9 mouse cellular contexts compared by ENCODE assay signal in genomic region chr9:59340002-59340401, GRCm38 (mm10). TPM values are rescaled to one million over a fixed set of nuclear protein-coding genes. Genes with fewer than 3 reads are reported as not detected.
A peak's percentile ranks its signal among the peaks of the same experiment; 100 is the strongest.
DNase-seq lines count a peak whose midpoint lies in the region; ATAC-seq and TF ChIP-seq lines count a peak whose summit lies in the region.
"Had no signal": no experiment of that assay in that cellular context is flagged by ENCODE, and none has a peak within 500 bp of the region (broad histone marks: within the 10 kb centered on the region; RNA-seq: fewer than 3 reads in every experiment).

No protein-coding gene starts in this region.

- no peak for ATAC-seq in hindbrain, postnatal 0 days
- no peak for ATAC-seq in hindbrain, embryonic 13.5 days (ENCODE audit: low FRiP score)
- ATAC-seq in liver, embryonic 13.5 days (ENCODE audit: low read depth), result no peak
- ATAC-seq in erythroid progenitor cell, adult 5-6 weeks (replicated peaks; ENCODE audit: low FRiP score, poor library complexity, severe bottlenecking), result no peak
- ATAC-seq in neural tube, embryonic 15.5 days (ENCODE audit: low FRiP score), result no peak

- 87% methylated on average over 8 of the region's 9 CpGs for WGBS in hindbrain, postnatal 0 days
- WGBS in hindbrain, embryonic 13.5 days, result 86% methylated on average over 8 of the region's 9 CpGs
- WGBS in liver, embryonic 13.5 days (ENCODE audit: insufficient replicate concordance), result 62% methylated on average over 9 of the region's 9 CpGs
- WGBS in neural tube, embryonic 15.5 days, result 84% methylated on average over 9 of the region's 9 CpGs

- peak; percentile 41; the same call in 1 of the 2 replicates for TF ChIP-seq CTCF in hindbrain, postnatal 0 days (IDR thresholded peaks at IDR 0.05; ENCODE audit: low read depth)

- no peaks in the 10 kb centered on the region for H3K27me3 ChIP-seq in hindbrain, postnatal 0 days (ENCODE audit: insufficient read depth, low read length)
- no peaks in the 10 kb centered on the region for H3K27me3 ChIP-seq in hindbrain, embryonic 13.5 days
- no peaks in the 10 kb centered on the region for H3K27me3 ChIP-seq in liver, embryonic 13.5 days
- H3K27me3 ChIP-seq in neural tube, embryonic 15.5 days (replicated peaks), result no peaks in the 10 kb centered on the region
- H3K27me3 ChIP-seq: embryonic facial prominence, embryonic 15.5 days had no signal

- DNase-seq in hindbrain, postnatal 0 days (ENCODE audit: low spot score), result peak; percentile 21
- peak; percentile 58 for DNase-seq in CD4-positive helper T cell, adult 2 months (ENCODE audit: low read depth, low spot score)
- DNase-seq in NIH3T3 (ENCODE audit: low read depth), result peak; percentile 63
- DNase-seq in liver, embryonic 13.5 days, result peak; percentile 26
- DNase-seq in urinary bladder, postnatal 36 days (ENCODE audit: low spot score in 2 of 2), result no peak

- H3K9me3 ChIP-seq in hindbrain, postnatal 0 days (ENCODE audit: low read length), result no peaks in the 10 kb centered on the region
- H3K9me3 ChIP-seq in hindbrain, embryonic 13.5 days, result no peaks in the 10 kb centered on the region
- no peaks in the 10 kb centered on the region for H3K9me3 ChIP-seq in liver, embryonic 13.5 days (replicated peaks)
- H3K9me3 ChIP-seq in neural tube, embryonic 15.5 days (replicated peaks), result no peaks in the 10 kb centered on the region
- H3K9me3 ChIP-seq: embryonic facial prominence, embryonic 15.5 days had no signal

- H3K4me1 ChIP-seq in hindbrain, postnatal 0 days (ENCODE audit: insufficient read depth, low read length), result no peaks in the 10 kb centered on the region
- no peaks in the 10 kb centered on the region for H3K4me1 ChIP-seq in hindbrain, embryonic 13.5 days (replicated peaks)
- peaks cover 12% of the 10 kb centered on the region for H3K4me1 ChIP-seq in liver, embryonic 13.5 days (replicated peaks)
- no peaks in the 10 kb centered on the region for H3K4me1 ChIP-seq in neural tube, embryonic 15.5 days
- H3K4me1 ChIP-seq: embryonic facial prominence, embryonic 15.5 days had no signal

- no peak overlapping the region for H3K27ac ChIP-seq in hindbrain, postnatal 0 days
- no peak overlapping the region for H3K27ac ChIP-seq in hindbrain, embryonic 13.5 days
- no peak overlapping the region for H3K27ac ChIP-seq in liver, embryonic 13.5 days
- H3K27ac ChIP-seq in neural tube, embryonic 15.5 days (replicated peaks), result no peak overlapping the region
- H3K27ac ChIP-seq: embryonic facial prominence, embryonic 15.5 days had no signal

- no peak overlapping the region for H3K9ac ChIP-seq in hindbrain, postnatal 0 days (replicated peaks; ENCODE audit: low read length)
- no peak overlapping the region for H3K9ac ChIP-seq in hindbrain, embryonic 13.5 days
- H3K9ac ChIP-seq in liver, embryonic 13.5 days, result no peak overlapping the region
- H3K9ac ChIP-seq in neural tube, embryonic 15.5 days (replicated peaks), result no peak overlapping the region
- H3K9ac ChIP-seq: embryonic facial prominence, embryonic 15.5 days had no signal

- peaks cover 22% of the 10 kb centered on the region; the same call in 1 of the 2 replicates for H3K36me3 ChIP-seq in hindbrain, postnatal 0 days (ENCODE audit: insufficient read depth, low read length)
- peaks cover 75% of the 10 kb centered on the region for H3K36me3 ChIP-seq in hindbrain, embryonic 13.5 days
- H3K36me3 ChIP-seq in liver, embryonic 13.5 days, result peaks cover 2% of the 10 kb centered on the region; the same call in 1 of the 2 replicates
- peaks cover 59% of the 10 kb centered on the region for H3K36me3 ChIP-seq in neural tube, embryonic 15.5 days

- no peak overlapping the region for H3K4me2 ChIP-seq in hindbrain, postnatal 0 days (ENCODE audit: low read depth, low read length)
- no peak overlapping the region for H3K4me2 ChIP-seq in hindbrain, embryonic 13.5 days
- H3K4me2 ChIP-seq in liver, embryonic 13.5 days, result no peak overlapping the region
- H3K4me2 ChIP-seq in neural tube, embryonic 15.5 days, result no peak overlapping the region
- H3K4me2 ChIP-seq: embryonic facial prominence, embryonic 15.5 days had no signal

- no peak overlapping the region for H3K4me3 ChIP-seq in hindbrain, postnatal 0 days (ENCODE audit: low read length)
- no peak overlapping the region for H3K4me3 ChIP-seq in hindbrain, embryonic 13.5 days
- H3K4me3 ChIP-seq in liver, embryonic 13.5 days (replicated peaks), result no peak overlapping the region
- H3K4me3 ChIP-seq in neural tube, embryonic 15.5 days (replicated peaks), result no peak overlapping the region
- H3K4me3 ChIP-seq: embryonic facial prominence, embryonic 15.5 days had no signal

RNA-seq across cellular contexts. Expression of gene Bbs4, which starts 13.3 kb away (rescaled TPM):
- 32.9 and 55.5 TPM in 2 replicates for total RNA-seq in hindbrain, postnatal 0 days (2014; rRNA removed)
- 52.2 and 56.1 TPM in 2 replicates for polyA plus RNA-seq in hindbrain, postnatal 0 days (2015; fragmentation: Nextera tagmentation; extraction: Ambion mirVana)
- 36.6 and 38.8 TPM in 2 replicates for polyA plus RNA-seq in hindbrain, embryonic 13.5 days (2015; fragmentation: Nextera tagmentation; extraction: Ambion mirVana)
- polyA plus RNA-seq in liver, embryonic 13.5 days (2015; fragmentation: Nextera tagmentation; extraction: Ambion mirVana), result 2.7 and 3.2 TPM in 2 replicates
- 5.9 TPM in 1 of 2 replicates, not detected in the other for total RNA-seq in erythroid progenitor cell, adult 5-6 weeks (2015; ENCODE audit: low replicate concordance)
- total RNA-seq in erythroid progenitor cell, adult 5-6 weeks (2017; ENCODE audit: low replicate concordance), result 0.45 and 0.64 TPM in 2 replicates
- polyA plus RNA-seq in neural tube, embryonic 15.5 days (2015; fragmentation: Nextera tagmentation; extraction: Ambion mirVana), result 37.8 and 43.0 TPM in 2 replicates

RNA-seq across cellular contexts. Expression of gene Adpgk, which starts 48.6 kb away (rescaled TPM):
- total RNA-seq in hindbrain, postnatal 0 days (2014; rRNA removed), result 35.5 and 39.9 TPM in 2 replicates
- polyA plus RNA-seq in hindbrain, postnatal 0 days (2015; fragmentation: Nextera tagmentation; extraction: Ambion mirVana), result 18.2 and 19.5 TPM in 2 replicates
- polyA plus RNA-seq in hindbrain, embryonic 13.5 days (2015; fragmentation: Nextera tagmentation; extraction: Ambion mirVana), result 23.2 and 24.5 TPM in 2 replicates
- polyA plus RNA-seq in liver, embryonic 13.5 days (2015; fragmentation: Nextera tagmentation; extraction: Ambion mirVana), result 16.6 and 19.6 TPM in 2 replicates
- 74.6 and 79.6 TPM in 2 replicates for total RNA-seq in erythroid progenitor cell, adult 5-6 weeks (2015; ENCODE audit: low replicate concordance)
- 35.3 and 57.7 TPM in 2 replicates for total RNA-seq in erythroid progenitor cell, adult 5-6 weeks (2017; ENCODE audit: low replicate concordance)
- 24.1 and 26.5 TPM in 2 replicates for polyA plus RNA-seq in neural tube, embryonic 15.5 days (2015; fragmentation: Nextera tagmentation; extraction: Ambion mirVana)

Comparison
In these comparisons a context has a peak if more than half of its experiments do, and no peak if none do; other contexts are left out.
1. DNase-seq: peak in hindbrain, postnatal 0 days (single experiment), CD4-positive helper T cell, adult 2 months (single experiment), NIH3T3 (single experiment) and liver, embryonic 13.5 days (single experiment); none in urinary bladder, postnatal 36 days (0 of 2).